Comparison of ENCODE assay signal across 18 mouse cellular contexts in genomic region chr1:132312043-132312442, GRCm38 (mm10). TPM values are rescaled to one million over a fixed set of nuclear protein-coding genes. Genes with fewer than 3 reads are reported as not detected.
DNase-seq lines count a peak whose midpoint lies in the region; ATAC-seq lines count a peak whose summit lies in the region.
"Had no signal": no experiment of that assay in that cellular context is flagged by ENCODE, and none has a peak within 500 bp of the region (broad histone marks: within the 10 kb centered on the region; RNA-seq: fewer than 3 reads in every experiment).

No protein-coding gene starts in this region.

- ATAC-seq in heart, embryonic 13.5 days (ENCODE audit: extremely low read depth, insufficient number of reproducible peaks, low FRiP score, low TSS enrichment): no peak
- no peak for ATAC-seq in midbrain, embryonic 15.5 days (replicated peaks)
- peak; percentile 13 for ATAC-seq in common myeloid progenitor, adult 5-6 weeks (replicated peaks; ENCODE audit: low read depth, poor library complexity, severe bottlenecking)
- no peak for ATAC-seq in granulocyte monocyte progenitor cell, adult 5-6 weeks (replicated peaks; ENCODE audit: poor library complexity, severe bottlenecking)
- ATAC-seq: forebrain, embryonic 13.5 days; Patski had no signal

- H3K27ac ChIP-seq in heart, embryonic 13.5 days (replicated peaks): peak overlapping the region; percentile 75
- peak overlapping the region; percentile 85 for H3K27ac ChIP-seq in midbrain, embryonic 10.5 days (replicated peaks)
- no peak overlapping the region for H3K27ac ChIP-seq in midbrain, embryonic 15.5 days
- H3K27ac ChIP-seq: embryonic facial prominence, embryonic 15.5 days; forebrain, embryonic 13.5 days; hindbrain, embryonic 15.5 days; limb, embryonic 12.5 days; liver, embryonic 15.5 days; neural tube, embryonic 13.5 days had no signal

- H3K4me1 ChIP-seq in heart, embryonic 13.5 days: peaks cover 41% of the 10 kb centered on the region
- peaks cover 64% of the 10 kb centered on the region for H3K4me1 ChIP-seq in midbrain, embryonic 10.5 days
- H3K4me1 ChIP-seq in midbrain, embryonic 15.5 days: peaks cover 10% of the 10 kb centered on the region

- no peaks in the 10 kb centered on the region for H3K36me3 ChIP-seq in heart, embryonic 13.5 days
- H3K36me3 ChIP-seq in midbrain, embryonic 10.5 days: no peaks in the 10 kb centered on the region
- no peaks in the 10 kb centered on the region for H3K36me3 ChIP-seq in midbrain, embryonic 15.5 days (replicated peaks)
- H3K36me3 ChIP-seq: embryonic facial prominence, embryonic 15.5 days; hindbrain, embryonic 15.5 days; limb, embryonic 12.5 days; liver, embryonic 15.5 days; neural tube, embryonic 13.5 days had no signal

- H3K4me2 ChIP-seq in heart, embryonic 13.5 days: peak overlapping the region; percentile 32
- H3K4me2 ChIP-seq in midbrain, embryonic 15.5 days: no peak overlapping the region
- H3K4me2 ChIP-seq: embryonic facial prominence, embryonic 15.5 days; forebrain, embryonic 13.5 days; hindbrain, embryonic 15.5 days; limb, embryonic 12.5 days; liver, embryonic 15.5 days; neural tube, embryonic 13.5 days had no signal

- H3K9ac ChIP-seq in heart, embryonic 13.5 days: no peak overlapping the region
- no peak overlapping the region for H3K9ac ChIP-seq in midbrain, embryonic 15.5 days
- H3K9ac ChIP-seq: embryonic facial prominence, embryonic 15.5 days; forebrain, embryonic 13.5 days; hindbrain, embryonic 15.5 days; limb, embryonic 12.5 days; liver, embryonic 15.5 days; neural tube, embryonic 13.5 days had no signal

- H3K9me3 ChIP-seq in heart, embryonic 13.5 days: no peaks in the 10 kb centered on the region
- H3K9me3 ChIP-seq in midbrain, embryonic 10.5 days (replicated peaks): no peaks in the 10 kb centered on the region
- no peaks in the 10 kb centered on the region for H3K9me3 ChIP-seq in midbrain, embryonic 15.5 days
- H3K9me3 ChIP-seq: embryonic facial prominence, embryonic 15.5 days; forebrain, embryonic 13.5 days; hindbrain, embryonic 15.5 days; limb, embryonic 12.5 days; liver, embryonic 15.5 days; megakaryocyte, embryonic 14.5 days; neural tube, embryonic 13.5 days had no signal

- H3K27me3 ChIP-seq in heart, embryonic 13.5 days (replicated peaks): peaks cover 54% of the 10 kb centered on the region
- H3K27me3 ChIP-seq in midbrain, embryonic 10.5 days (ENCODE audit: low read depth, poor library complexity, severe bottlenecking): peaks cover 27% of the 10 kb centered on the region
- no peaks in the 10 kb centered on the region for H3K27me3 ChIP-seq in midbrain, embryonic 15.5 days (replicated peaks)
- H3K27me3 ChIP-seq: Patski had no signal

- DNase-seq in heart, postnatal 4 days: no peak
- DNase-seq in midbrain, embryonic 10.5 days (ENCODE audit: low spot score): no peak
- DNase-seq in left cerebral cortex, postnatal 25 days (ENCODE audit: low spot score in 2 of 2): no peak
- DNase-seq: cerebellum, adult 11-12 months had no signal

- H3K4me3 ChIP-seq in heart, embryonic 13.5 days: no peak overlapping the region
- no peak overlapping the region for H3K4me3 ChIP-seq in midbrain, embryonic 10.5 days
- no peak overlapping the region for H3K4me3 ChIP-seq in midbrain, embryonic 15.5 days
- H3K4me3 ChIP-seq: embryonic facial prominence, embryonic 15.5 days; forebrain, embryonic 13.5 days; hindbrain, embryonic 15.5 days; limb, embryonic 12.5 days; liver, embryonic 15.5 days; neural tube, embryonic 13.5 days had no signal

- intact Hi-C loops in left cerebral cortex, postnatal 25 days (cut with DNase I): loop anchor here (1.0 kb wide), 1 partner anchor 43 kb away; no protein-coding TSS in a partner anchor

- WGBS in heart, embryonic 13.5 days: 8% methylated on average over 2 of the region's 2 CpGs
- WGBS in midbrain, embryonic 10.5 days: 85% methylated on average over 2 of the region's 2 CpGs
- 45% methylated on average over 2 of the region's 2 CpGs for WGBS in midbrain, embryonic 15.5 days

RNA-seq across cellular contexts. Expression of gene Nuak2, which starts 3.9 kb away (rescaled TPM):
- polyA plus RNA-seq in heart, embryonic 13.5 days (2015; fragmentation: Nextera tagmentation; extraction: Ambion mirVana): 2.0 and 2.2 TPM in 2 replicates
- 1 to 10 TPM; 5.3 to 5.8 TPM for total RNA-seq in heart, postnatal 4 days (2021)
- polyA plus RNA-seq in midbrain, embryonic 10.5 days (2016; fragmentation: Nextera tagmentation; extraction: Ambion mirVana): 87.1 and 101 TPM in 2 replicates
- 26.1 and 27.9 TPM in 2 replicates for polyA plus RNA-seq in midbrain, embryonic 15.5 days (2015; fragmentation: Nextera tagmentation; extraction: Ambion mirVana)
- total RNA-seq in common myeloid progenitor, adult 5-6 weeks (2017): 8.0 and 12.0 TPM in 2 replicates
- under 1 TPM; 0.94 to 0.96 TPM for total RNA-seq in left cerebral cortex, postnatal 25 days (2021)
- total RNA-seq in granulocyte monocyte progenitor cell, adult 5-6 weeks (2014; fragmentation: Nextera tagmentation): 37.2 and 40.4 TPM in 2 replicates
- total RNA-seq in granulocyte monocyte progenitor cell, adult 5-6 weeks (2017): 19.3 and 21.7 TPM in 2 replicates

RNA-seq across cellular contexts. Expression of gene Klhdc8a, which starts 13.6 kb away (rescaled TPM):
- polyA plus RNA-seq in heart, embryonic 13.5 days (2015; fragmentation: Nextera tagmentation; extraction: Ambion mirVana): 0.34 and 0.63 TPM in 2 replicates
- total RNA-seq in heart, postnatal 4 days (2021): 1 to 10 TPM; 4.1 to 5.8 TPM
- polyA plus RNA-seq in midbrain, embryonic 10.5 days (2016; fragmentation: Nextera tagmentation; extraction: Ambion mirVana): 1.4 and 2.8 TPM in 2 replicates
- 10.7 and 11.5 TPM in 2 replicates for polyA plus RNA-seq in midbrain, embryonic 15.5 days (2015; fragmentation: Nextera tagmentation; extraction: Ambion mirVana)
- total RNA-seq in common myeloid progenitor, adult 5-6 weeks (2017): not detected in 2 replicates
- 10 to 100 TPM; 11.3 to 14.1 TPM for total RNA-seq in left cerebral cortex, postnatal 25 days (2021)
- total RNA-seq in granulocyte monocyte progenitor cell, adult 5-6 weeks (2014; fragmentation: Nextera tagmentation): not detected in 2 replicates
- total RNA-seq in granulocyte monocyte progenitor cell, adult 5-6 weeks (2017): not detected in 2 replicates
- total RNA-seq: monocyte, adult 5-6 weeks had no signal
- polyA plus RNA-seq: stomach, embryonic 14.5 days had no signal
